Mouse (Mus musculus) heart, postnatal 36 days (tissue): ENCODE measurements at regions not wholly inside any gene's neighbourhood (a gene's known extent, or its start where the extent isn't known, plus 50 kb on each side); places are given as distances from the start of the nearest gene placed in this dataset.

ENCODE experiments used
- DNase-seq, 2 experiments: peaks; one replicate each; pipeline ENCODE4 v3.0.0; 2021 to 2022
- intact Hi-C: fragments of 180-260 bp; cut with DNase I; formaldehyde crosslinking; loops from one replicate; pipeline ENCODE4 v1.15.1; 2025

GRCm38 (mm10) chr3:104295856-104296255 lies 75.7 kb upstream of the Magi3 start:
- intact Hi-C loops = no loop called here
- DNase-seq = peak in 1 of 2 experiments; percentile 19

DNA sequence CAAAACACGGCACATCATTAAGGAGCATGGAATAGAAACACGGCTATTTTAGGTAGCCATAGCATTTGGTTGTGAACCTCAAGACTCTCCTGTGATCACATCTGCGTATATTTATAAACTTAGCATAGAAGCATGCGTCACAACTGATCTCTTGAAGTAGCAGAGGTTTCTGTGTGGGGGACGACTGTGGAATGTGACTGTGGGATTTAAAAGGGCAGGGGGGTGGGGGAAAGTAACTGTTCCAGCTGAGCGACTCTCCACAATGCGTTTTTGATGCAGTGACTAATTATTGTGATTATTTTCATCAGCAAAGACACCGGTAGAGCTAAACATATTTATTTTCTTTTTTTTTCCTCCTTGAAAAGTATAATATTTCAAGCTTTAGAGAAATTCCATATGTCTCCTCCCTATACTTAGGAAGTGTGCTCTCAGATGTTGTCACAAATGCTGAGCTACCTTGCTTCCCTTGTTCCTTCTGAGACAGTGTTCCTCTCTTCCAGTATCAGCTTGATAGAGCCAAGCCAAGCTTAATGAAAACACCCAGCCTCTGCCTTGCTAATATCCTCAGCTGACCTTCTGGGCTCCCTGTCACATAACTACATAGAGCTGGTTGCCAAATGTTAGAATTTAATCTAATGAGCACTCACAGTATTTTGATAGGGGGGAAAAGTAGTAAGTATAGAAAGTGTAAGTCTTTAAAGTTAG lies 75.0 kb upstream of the Magi3 start:
- no peak for DNase-seq
- intact Hi-C loops = no loop called here

DNA sequence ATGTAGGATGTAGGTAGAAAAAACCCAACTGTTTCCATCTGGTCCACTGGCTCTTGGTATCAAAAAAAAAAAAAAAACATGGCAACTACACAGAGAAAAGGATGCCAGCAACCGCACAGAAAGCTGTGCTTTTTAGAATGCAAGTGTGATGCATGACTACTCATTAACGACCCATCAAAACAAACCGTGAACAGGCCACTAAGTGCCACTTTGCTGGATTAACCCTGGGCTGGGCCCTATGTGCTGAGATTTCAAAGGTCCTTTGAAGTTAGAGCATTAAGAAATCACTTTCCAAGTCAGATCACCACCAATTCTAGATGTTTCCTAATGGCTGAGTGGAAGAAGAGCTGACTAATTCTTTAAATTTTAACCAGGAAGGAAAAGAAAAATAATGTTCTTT lies 73.7 kb upstream of the Magi3 start:
- DNase-seq = no peak
- intact Hi-C loops = no loop called here

DNA sequence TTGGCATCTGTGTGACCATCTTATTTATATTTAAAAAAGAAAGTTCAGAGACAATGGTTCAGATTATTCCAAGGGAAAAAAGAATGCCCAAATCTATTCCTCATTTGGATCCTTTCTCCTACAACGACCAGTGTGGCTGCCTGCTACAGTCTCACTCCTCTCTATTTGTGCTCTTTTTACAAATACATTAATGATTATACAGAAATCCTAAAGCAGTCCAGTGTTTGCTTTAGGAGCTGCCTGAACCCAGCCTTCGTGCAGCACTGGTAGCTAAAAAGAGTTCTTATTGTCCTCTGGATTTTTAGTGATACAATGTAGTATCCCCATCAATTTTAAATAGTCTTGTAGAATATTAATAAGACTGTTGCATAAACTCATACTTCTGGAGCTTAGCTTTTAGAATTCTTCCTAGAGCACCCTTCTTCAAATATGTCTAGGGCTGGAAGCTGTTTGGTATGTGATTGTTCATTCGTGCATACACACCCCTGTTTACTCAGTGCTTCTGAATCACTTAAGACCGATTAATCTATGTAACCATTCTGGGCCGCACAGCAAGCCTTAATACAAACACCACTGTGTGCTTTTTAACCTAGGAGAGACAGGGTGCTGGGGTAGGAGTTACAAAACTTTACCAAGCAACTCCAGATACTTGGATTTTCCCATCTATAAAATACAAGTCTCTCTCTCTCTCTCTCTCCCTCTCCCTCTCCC lies 69.0 kb upstream of the Magi3 start:
- no peak for DNase-seq
- intact Hi-C loops = no loop called here

DNA sequence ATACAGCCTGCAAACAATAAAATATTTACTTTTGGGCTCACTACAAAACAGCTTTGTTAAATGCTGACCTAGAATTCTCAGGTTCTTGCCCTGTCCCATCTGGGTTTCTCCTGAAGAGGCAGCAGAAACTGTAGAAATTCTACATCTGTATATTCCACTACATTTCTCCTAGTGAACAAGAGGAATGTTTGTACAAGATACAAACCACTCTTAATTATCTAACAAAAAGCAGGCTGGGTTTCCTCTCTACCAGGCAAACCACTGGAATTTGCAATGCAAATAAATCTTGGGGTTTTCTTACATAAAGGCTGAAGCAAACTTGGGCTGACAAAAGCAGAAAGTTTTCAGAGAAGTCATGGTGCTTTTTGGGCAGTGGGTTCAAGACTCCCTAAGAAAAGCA lies 67.7 kb upstream of the Magi3 start:
- intact Hi-C loops = no loop called here
- DNase-seq = no peak

- no peak for DNase-seq
- intact Hi-C loops = no loop called here
Measured at GRCm38 (mm10) chr3:104284961-104285360, 64.8 kb upstream of the Magi3 start.

GRCm38 (mm10) chr3:104283855-104284254 lies 63.7 kb upstream of the Magi3 start:
- intact Hi-C loops = no loop called here
- DNase-seq = no peak

GRCm38 (mm10) chr3:104279505-104279904 lies 59.3 kb upstream of the Magi3 start:
- intact Hi-C loops = no loop called here
- no peak for DNase-seq

- intact Hi-C loops = no loop called here
- DNase-seq = no peak
Measured at GRCm38 (mm10) chr3:104274718-104275302, 54.6 kb upstream of the Magi3 start.

- intact Hi-C loops = no loop called here
- no peak for DNase-seq
Measured at GRCm38 (mm10) chr3:104274084-104274483, 53.9 kb upstream of the Magi3 start.
